Mouse (Mus musculus): ENCODE results near the gene Atf5.
A peak's percentile ranks its signal among the peaks of the same experiment; 100 is the strongest.

Atf5 gene

DNA sequence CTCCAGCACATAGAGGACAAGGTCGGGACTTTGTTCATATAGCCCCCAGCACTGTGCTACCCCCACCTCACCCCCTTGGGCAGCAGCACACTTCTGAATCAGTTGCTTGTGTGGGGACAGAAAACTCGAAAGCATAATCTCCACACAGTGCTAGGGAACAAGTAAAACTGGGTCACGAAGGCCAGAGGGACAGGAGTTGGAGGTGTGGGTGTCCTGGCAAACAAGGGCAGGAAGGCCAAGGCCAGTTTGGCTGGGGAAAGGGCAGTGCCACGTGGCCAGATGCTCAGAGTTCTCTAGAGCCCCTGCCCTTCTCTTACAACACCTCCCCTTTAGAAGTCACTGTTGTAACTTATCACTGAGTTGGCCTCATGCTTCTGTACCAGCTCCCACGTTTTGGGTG is 3.4 kb upstream of the Atf5 start:
- peak; percentile 1 for DNase-seq (ENCODE audit: low spot score)

DNA sequence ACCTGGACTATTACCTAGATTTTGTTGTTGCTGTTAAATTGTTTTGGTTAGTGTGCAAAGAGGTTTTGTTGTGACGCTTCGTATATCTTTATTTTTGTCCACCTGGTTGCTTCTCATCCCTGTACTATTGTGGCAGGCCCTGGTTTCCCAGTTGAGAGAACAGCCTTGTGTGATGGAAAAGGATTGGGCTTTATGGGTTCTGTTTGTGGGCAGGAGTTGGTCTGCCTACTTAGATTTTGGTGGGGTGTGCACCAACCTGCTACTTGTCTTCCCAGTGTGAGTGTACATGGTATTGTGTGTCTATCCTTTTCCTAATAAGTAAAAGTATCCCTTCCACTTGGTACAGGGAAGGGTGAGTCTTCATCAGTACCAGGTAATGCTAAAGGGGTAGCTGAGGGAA is 2.9 kb upstream of the Atf5 start:
- DNase-seq (ENCODE audit: low spot score): no peak

DNA sequence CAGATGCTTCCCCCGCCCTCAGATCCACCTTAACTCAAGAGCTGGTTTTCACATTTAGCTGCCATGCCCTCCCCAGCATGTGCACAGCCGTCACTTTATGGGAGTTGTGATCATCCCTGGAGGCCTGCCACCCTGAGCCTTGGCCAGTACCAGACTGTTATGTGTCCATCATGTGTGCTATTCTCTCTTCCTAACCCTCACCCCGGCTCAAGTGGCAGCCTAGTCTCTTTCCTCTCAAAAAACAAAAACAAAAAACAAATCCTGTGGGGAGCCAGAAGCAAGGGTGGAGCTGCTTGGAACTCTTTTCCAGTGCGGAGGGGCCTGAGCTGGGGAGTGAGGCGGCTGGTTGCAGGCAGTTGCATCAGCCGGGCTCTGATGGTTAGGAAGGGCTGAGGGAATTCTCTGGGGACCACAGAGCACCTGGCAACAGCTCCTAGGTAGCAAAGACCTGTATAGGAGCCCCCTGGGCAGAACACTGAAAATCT is 2.3 kb upstream of the Atf5 start:
- DNase-seq (ENCODE audit: low spot score): peak; percentile 4

DNA sequence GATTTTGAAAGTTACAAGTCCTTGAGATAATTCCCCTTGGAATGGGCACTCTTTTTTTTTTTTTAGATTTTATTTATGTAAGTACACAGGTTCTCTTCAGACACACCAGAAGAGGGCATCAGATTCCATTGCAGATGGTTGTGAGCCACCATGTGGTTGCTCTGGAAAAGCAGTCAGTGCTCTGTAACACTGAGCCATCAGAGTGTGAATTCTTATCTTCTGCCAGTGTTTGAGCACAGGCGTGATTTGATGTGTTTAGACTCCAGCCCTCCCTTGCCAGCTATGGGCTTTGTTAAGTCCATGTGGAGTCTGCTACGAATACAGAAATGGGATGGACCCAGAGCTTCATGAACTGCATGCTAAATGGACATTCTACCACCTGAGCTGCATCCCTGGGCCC is 1.7 kb upstream of the Atf5 start:
- peak; percentile 1 for DNase-seq (ENCODE audit: low spot score)

DNA sequence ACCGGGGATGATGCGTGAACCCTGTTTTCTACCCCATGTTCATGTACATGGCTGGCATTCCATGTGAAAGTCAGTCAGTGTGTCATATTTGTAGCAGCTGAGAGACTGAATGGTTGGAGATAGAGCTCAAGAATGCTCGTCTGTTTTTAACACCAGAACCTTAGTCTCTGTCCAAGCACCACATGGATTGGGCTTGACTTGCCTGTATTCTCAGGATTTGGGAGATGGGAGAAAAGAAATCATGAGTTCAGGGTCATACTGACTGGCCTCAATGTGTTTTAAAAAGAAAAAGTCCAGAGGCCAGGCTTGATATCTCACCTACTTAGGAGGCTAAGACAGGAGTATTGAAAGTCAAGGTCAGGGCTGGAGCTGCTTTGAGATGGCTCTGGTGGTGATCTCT is 983 bp upstream of the Atf5 start:
- no peak for DNase-seq (ENCODE audit: low spot score)

DNA sequence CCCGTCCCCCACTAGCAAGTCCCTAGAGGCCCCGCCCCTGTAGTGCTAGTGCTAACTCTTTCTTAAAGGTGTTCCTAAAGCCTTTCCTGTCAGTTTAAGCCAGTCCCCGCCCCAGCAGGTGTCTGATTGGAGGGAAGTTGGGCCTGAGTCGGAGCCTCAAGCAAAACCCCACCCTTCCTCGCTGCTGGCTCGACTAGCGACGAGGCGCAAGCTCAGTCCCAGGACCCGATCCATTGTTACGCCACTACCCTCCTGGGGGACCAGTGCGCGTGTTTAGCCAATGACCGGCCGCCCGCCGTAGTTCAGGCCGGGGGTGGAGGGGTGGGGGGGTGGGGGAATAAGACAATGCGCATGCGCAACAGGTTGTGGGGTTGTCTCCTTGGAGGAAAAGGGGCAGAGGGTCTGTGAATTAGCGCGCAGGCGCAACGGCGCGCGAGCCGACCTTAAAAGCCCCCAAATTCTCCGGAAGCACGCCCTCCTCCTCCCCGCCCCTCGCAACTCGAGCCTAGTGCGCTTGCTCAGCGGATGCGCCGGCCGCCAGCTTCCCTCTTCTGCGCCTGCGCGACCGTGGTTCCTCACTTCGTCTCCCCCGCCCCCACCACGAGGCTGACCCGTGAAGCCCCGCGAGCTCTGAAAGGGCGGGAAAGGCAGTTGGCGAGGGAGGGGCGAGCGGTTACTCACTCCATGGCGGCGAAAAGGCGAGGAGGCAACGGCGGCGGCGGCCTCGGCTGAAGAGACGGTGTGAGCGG is 563 bp downstream of the Atf5 start, which contains the start of the genes Nup62 and Il4i1:
TSS of gene Nup62 (plus strand) at position 368 of the 749 bp plus-strand sequence.
TSS of gene Il4i1 (plus strand) at position 667 of the 749 bp plus-strand sequence.
- DNase-seq (ENCODE audit: low spot score): peak; percentile 97

DNA sequence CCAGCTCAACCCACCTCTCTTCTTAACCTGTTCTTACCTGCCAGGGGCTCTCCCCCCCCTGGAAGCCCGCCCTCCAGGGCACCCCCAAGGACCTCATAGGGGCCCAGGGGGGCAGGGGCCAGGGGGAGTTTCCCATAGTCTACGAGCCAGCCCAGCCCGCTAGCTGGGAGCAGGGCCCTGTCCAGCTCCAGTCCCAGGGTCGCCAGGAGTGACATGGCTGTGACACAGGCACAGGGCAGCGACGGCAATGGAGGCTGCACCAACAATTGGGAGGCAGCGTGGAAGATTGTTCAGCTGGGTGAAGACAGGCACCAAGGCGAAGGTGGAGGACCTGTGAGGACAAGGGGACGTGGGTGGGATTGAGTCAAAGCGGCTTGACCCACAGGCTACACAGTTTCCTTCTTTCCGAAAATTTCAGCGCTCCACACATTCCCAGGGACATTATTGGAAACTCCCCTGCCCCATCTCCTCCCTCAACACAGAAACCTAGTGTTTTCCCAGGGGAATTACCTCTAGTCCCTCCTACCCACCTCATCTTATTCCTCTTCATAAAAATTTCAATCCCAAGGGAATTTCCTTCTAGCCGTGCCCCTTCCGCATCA is 1.4 kb downstream of the Atf5 start:
- DNase-seq (ENCODE audit: low spot score): no peak

DNA sequence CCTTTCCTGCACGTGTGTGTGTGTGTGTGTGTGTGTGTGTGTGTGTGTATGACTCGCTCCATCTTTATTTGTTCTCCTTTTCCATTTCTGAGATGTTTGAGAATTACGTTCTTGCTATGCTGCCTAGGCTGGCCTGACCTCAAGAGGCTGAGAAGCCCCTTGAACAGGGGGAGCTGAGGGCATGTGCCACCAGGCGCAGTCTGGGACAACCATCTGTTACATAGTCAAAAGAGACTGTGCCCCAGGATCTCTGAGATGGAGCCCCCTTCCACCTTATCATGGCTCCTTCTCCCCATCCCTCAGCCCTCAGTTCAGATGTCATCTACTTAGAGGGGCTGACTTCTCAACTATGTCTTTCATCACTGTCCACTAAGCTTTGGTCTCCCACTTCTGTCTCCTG is 2.0 kb downstream of the Atf5 start:
- DNase-seq (ENCODE audit: low spot score): no peak

DNA sequence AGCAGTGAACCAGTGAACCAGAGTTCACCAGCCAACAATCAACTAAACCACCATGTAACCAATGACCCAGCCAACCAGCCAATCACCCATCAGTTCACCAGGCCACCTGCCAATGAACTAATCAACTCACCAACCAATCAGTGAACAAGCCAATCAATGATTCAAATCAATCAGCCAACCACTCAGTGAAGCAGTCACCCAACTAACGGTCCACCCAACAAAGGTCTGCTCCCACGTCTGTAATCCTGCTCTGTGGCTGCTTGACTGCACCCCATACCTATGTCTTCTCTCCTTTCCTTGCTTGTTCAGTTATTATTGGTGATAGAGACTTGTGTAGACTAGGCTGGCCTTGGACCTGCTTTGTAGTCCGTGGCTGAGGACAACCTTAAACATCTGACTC is 2.5 kb downstream of the Atf5 start:
- peak; percentile 0 for DNase-seq (ENCODE audit: low spot score)

DNA sequence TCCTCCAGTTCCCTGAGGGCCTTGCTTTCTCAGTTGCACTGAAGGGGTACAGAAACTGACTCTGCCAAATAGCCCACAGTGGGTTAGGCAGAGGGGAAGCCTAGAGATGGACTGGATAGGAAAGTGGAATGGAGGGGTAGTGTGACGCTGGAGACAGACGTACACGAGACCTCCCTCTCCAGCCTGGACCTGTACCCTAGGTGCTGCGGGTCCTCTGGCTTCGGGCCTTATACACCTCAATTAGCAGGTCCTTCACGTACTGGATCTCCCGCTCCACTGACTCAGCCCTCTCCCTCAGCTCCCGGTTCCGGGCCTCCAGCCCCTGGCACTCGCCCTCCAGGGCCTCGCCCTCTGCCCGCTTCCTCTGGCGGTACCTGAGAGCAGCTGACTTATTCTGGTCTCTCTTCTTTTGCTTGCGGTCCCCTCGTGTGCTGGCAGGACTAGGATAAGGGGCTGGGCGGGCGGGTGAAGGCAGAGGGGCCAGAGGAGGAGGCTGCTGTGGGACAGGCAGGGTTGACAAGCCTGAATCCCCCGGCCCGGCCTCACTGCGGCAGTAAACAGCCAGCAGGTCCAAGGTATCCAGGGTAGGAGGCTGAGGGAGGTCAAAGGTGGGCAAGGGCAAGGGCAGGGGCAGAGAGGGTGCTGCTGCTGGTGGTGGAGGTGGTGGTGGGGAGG is 3.7 kb downstream of the Atf5 start:
- peak; percentile 0 for DNase-seq (ENCODE audit: low spot score)

DNA sequence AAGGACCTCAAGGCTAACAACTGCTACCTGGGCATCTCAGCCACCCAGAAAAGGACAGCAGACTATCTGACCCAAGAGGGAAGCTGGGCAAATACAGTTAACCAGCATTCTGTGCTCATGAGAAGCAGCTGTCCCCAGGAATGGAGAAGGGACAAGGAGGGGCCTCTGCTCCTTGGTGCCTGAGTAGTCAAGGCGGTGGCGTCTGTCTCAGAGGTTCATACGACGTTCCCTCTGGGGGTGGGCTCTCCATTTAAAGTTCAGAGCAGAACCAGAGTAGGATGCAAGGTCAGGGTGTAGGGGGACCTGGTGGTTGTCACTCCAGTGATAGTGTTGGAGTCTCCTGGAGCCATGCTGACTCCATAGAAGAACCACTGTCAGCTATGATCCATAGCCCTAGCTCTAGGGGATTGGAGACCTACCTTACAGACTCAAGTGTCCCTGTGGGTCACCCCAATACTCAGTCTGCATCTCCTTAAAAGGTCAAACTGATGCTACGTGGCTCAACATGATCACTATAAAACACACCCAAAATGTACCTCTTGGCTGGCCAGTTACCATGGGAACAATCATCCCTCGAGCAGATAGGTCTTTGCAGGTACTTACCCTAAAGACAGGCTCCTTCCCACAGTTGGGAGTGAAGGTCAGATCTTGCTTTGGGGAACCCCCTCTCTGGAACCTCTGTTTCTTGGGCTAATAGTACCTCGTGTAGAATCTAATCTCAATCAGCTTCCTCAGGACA is 5.5 kb downstream of the Atf5 start:
- DNase-seq (ENCODE audit: low spot score): no peak

DNA sequence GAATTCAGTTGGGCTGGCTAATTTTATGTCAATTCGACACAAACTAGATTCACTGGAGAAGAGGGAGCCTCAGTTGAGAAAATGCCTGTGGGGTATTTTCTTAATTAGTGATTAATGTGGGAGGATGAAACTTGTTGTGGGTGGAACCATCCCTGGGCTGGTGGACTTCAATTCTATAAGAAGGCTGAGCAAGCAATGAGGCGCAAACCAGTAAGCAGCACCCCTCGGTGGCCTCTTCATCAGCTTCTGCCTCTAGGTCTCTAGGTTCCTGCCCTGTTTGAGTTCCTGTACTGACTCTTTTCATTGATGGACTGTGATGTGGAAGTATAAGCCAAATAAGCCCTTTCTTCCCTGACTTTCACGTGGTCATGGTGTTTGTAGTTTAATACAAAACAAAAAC is 6.1 kb downstream of the Atf5 start:
- DNase-seq (ENCODE audit: low spot score): no peak

DNA sequence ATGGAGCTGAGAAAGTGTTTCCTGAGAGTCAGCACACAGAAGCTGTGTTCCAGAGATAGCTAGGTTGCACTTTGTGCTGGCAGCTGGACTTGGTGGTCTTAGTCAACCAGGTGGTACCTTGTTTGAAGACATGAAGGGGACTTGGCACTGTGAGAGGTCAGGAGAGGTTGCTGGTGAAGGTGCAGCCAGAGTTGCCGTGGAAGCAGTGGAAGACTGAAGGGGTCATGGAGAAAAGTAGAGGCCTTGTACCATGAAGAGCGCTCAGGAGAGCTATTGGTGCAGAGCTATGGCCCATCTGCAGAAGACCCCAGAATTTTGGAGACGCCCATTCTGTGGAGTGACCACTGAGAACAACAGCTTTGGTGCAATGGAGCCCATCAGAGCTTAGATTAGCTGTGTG is 7.0 kb downstream of the Atf5 start:
- no peak for DNase-seq (ENCODE audit: low spot score)

DNA sequence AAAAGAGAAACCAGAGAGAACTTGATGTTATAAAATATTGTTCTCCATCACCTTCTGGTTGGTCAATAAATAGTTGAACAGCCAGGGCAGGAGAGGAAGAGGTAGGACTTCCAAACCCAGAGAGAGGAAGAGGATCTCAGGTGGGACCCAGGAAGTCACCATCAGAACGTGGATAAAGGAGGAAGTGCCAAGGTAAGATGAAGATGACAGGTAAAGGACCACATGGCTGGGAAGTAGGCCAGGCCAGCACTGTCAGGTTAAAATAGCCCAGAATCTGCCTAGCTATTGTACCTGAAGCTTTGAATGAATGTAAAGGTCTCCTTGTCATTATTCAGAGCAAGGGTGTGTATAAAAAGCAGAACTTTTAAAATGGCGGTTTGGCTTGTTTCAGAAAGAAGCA is 7.5 kb downstream of the Atf5 start:
- no peak for DNase-seq (ENCODE audit: low spot score)

DNA sequence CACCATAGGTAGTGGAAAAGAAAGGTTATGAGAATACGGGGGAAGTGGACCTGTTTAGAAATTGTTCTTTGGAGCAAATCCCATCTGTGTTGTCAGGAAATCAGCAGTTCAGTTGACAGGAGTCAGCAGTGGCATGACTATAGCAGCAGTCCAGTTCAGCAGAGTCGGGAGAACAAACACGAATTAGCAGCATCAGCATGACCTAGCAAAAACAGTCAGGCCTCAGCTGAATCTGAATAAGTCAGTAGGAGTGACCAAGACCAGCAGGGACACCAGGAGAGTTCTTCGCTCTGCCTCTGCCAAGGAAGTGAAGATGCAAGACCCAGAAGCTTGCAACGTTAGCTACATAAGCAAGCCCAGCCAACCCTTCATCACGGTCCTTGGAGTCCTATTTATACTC is 23.7 kb downstream of the Atf5 start:
- no peak for DNase-seq (ENCODE audit: low spot score)

DNA sequence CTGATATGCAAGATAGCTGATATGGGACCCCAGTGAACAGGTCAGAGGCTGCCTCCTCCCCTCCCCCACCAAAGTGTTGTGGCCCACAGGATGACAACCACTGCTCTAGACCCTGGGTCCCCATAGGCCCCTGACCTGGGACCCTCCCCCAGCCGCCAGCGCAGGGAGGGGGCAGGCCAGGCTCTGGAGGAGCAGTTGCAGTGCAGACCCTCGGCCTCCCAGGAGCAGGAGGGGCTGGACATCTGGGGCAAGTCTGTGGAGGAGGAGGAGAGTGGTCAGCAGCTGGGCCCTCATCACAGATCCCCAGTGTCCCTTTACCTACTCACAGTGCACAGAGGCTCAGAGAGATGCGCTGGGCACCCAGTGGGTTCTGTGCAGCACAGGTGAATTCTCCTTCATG is 26.4 kb downstream of the Atf5 start:
- no peak for DNase-seq (ENCODE audit: low spot score)

DNA sequence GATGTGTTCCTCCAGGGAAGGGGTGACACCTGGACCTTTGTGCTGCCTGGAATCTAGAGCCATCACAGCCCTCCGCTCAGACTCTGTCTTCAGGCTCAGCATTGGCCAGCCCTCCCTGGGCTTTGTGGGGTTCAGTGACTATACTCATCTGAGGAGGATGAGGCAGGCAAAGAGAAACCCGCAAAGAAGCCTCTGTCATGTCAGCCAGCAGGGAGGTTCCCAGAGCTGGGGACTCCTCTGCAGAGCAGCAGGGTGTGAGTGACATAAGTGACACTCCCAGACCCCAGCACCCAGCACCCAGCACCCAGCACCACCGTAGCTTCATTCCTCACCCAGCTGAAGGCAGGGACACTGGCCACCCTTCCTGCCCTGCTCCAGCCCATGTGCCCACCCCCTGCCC is 26.9 kb downstream of the Atf5 start:
- no peak for DNase-seq (ENCODE audit: low spot score)

DNA sequence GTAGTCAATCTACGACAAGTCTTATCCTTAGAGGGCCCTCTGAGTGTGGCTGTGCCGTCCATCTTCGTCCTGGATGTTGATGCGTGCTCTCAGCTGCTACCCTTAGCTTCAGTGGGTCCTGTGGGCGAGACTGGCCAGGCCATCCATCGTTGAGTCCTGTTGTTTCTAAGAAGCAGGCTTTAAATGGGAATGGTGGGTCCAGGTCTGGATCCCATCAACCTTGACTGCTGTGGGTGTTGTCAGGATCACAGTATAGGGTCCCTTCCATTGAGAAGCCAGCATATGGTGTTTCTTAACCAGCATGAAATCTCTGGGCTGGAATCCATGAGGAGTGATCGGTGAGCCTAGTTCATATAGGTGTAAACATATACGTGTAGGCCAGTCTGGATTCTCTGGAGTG is 36.4 kb downstream of the Atf5 start:
- no peak for DNase-seq (ENCODE audit: low spot score)

DNA sequence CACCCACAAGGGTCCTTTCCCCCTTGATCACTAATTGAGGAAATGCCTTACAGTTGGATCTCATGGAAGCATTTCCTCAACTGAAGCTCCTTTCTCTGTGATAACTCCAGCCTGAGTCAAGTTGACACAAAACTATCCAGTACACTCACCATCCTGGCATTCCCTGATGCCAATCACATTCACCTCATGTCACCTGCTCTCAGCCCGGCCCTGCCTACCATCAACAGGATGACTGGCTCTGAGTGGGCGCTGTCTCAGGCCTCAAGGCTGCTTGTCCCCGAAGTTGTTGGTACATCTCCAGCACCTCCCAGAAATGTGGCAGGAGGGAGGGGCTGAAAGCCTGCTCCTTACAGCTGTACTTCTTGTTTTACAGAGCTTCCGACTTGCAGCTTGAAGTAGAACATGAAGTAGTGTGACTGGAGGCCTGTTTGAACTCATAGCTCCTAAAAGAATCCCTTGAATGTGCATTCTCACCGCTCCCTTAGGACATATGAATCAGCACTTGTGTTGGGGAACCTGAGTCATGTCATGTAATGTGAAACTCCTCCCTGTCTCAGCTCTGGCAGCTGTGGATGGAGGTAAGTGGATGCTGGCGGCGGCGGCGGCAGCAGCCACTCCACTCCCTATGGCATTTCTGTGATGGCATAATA is 39.5 kb downstream of the Atf5 start:
- no peak for DNase-seq (ENCODE audit: low spot score)

DNA sequence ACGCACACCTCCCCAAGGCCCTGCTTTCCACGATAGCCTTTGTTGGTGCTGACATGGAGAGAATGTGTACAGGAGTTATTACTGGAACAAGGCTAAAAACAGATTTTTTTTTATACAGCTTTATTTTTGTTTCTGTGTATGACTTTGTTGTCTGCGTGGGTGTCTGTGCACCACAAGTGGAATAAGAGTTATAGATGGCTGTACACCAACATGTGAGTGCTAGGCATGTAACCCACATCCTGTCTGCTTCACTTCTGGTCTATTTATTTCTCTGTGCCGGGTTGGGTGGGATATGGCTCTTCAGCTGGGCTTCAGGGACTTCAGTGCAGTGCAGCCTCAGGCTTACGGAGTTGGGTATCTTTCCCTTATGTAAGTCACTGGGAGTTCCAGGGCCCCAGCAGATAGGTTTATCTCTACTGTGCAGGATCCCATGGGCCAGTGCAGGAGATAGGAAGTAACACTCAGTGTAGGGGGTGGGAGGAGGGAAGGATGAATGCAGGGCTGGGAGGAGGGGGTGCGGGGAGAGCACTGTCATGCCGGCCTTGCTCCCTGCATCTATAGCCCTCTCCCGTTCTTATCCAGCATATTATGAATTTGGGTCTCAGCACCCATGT is 43.8 kb downstream of the Atf5 start:
- no peak for DNase-seq (ENCODE audit: low spot score)

DNA sequence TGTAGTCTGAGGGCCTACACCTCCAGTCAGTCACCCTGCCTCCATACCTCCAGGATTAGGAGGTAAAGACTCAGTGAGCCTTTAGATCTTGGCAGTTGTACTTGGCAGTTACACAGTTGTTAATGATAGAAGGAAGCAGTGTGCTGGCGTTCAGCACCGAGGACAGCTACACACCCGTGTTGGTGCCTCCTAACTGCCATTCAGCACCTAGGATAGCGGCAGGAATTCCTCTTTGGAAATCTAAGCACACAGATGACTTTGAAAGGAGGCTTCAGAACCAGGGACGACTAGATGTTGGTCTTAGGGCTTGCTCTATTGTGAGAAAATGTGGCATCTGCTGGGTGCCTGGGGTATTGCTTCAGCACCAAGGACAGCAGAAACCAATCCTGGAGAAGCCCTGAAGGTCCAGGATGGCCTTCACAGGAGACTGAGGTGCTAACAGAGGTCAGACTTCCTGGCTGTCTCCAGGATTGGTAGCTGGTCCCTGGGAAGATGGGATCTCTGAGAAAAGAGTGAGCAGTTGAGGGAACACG is 46.3 kb downstream of the Atf5 start:
- DNase-seq (ENCODE audit: low spot score): peak; percentile 16

All from ovary, adult 18-20 months (tissue).